Mouse (Mus musculus) E14TG2a.4 (cell line): ENCODE measurements at regions not wholly inside any gene's neighbourhood (a gene's known extent, or its start where the extent isn't known, plus 50 kb on each side); places are given as distances from the start of the nearest gene placed in this dataset.

Source experiments
- H3K27me3 ChIP-seq: 2 replicates; pipeline ENCODE4 v1.6.1; 2014; ENCODE audit warnings: low read length, control low read depth; ENCODE audit not compliant: insufficient read depth
- H3K36me3 ChIP-seq: 2 replicates; pipeline ENCODE4 v1.6.1; 2014; ENCODE audit warnings: low read length, control low read depth; ENCODE audit not compliant: insufficient read depth
- H3K4me1 ChIP-seq: replicated peaks from 2 replicates; pipeline ENCODE4 v1.6.1; 2014; ENCODE audit warnings: low read depth, low read length, control low read depth
- H3K4me3 ChIP-seq: replicated peaks from 2 replicates; pipeline ENCODE4 v1.5.1; 2014; ENCODE audit warnings: mild to moderate bottlenecking, low read length
- H3K9me3 ChIP-seq: 2 replicates; pipeline ENCODE4 v1.6.1; 2014; ENCODE audit warnings: low read length, control low read depth
- CTCF ChIP-seq: conservative IDR thresholded peaks from 2 replicates; pipeline ENCODE4 v1.5.1; 2014; ENCODE audit warnings: low read length
- NANOG ChIP-seq: IDR thresholded peaks from 2 replicates; pipeline ENCODE4 v1.6.1; 2014; ENCODE audit warnings: borderline replicate concordance, low read length, mixed read lengths
- POU5F1 ChIP-seq: IDR thresholded peaks from 2 replicates; pipeline ENCODE4 v1.6.1; 2014; ENCODE audit warnings: low read length, borderline replicate concordance

GRCm38 (mm10) chr11:71375132-71375531, 144.6 kb upstream of the Nlrp1b start:
- no peak overlapping the region for H3K4me3 ChIP-seq
- no peaks in the 10 kb centered on the region for H3K36me3 ChIP-seq
- H3K27me3 ChIP-seq: no peaks in the 10 kb centered on the region
- no peaks in the 10 kb centered on the region for H3K4me1 ChIP-seq
- TF ChIP-seq NANOG: no peak
- TF ChIP-seq CTCF: no peak
- TF ChIP-seq POU5F1: no peak
- H3K9me3 ChIP-seq: no peaks in the 10 kb centered on the region

- H3K9me3 ChIP-seq: no peaks in the 10 kb centered on the region
- no peaks in the 10 kb centered on the region for H3K36me3 ChIP-seq
- no peaks in the 10 kb centered on the region for H3K4me1 ChIP-seq
- H3K4me3 ChIP-seq: no peak overlapping the region
- H3K27me3 ChIP-seq: peaks cover 9% of the 10 kb centered on the region; the same call in 1 of the 2 replicates
- TF ChIP-seq NANOG: no peak
- no peak for TF ChIP-seq CTCF
- no peak for TF ChIP-seq POU5F1
These were observed 157.9 kb upstream of the Nlrp1b start for GRCm38 (mm10) chr11:71388411-71388810.

GRCm38 (mm10) chr11:71389659-71390058, 159.1 kb upstream of the Nlrp1b start:
- Histone ChIP-seq H3K27me3 (peaks cover 9% of the 10 kb centered on the region; the same call in 1 of the 2 replicates), H3K4me1 (no peaks in the 10 kb centered on the region), H3K36me3 (no peaks in the 10 kb centered on the region), H3K4me3 (no peak overlapping the region), H3K9me3 (no peaks in the 10 kb centered on the region)
- TF ChIP-seq CTCF: no peak
- TF ChIP-seq POU5F1: no peak
- TF ChIP-seq NANOG: no peak

- Histone ChIP-seq H3K27me3 (peaks cover 9% of the 10 kb centered on the region; the same call in 1 of the 2 replicates), H3K9me3 (no peaks in the 10 kb centered on the region), H3K4me1 (no peaks in the 10 kb centered on the region), H3K4me3 (no peak overlapping the region), H3K36me3 (no peaks in the 10 kb centered on the region)
- TF ChIP-seq CTCF (no peak), POU5F1 (no peak), NANOG (no peak)
These were observed 159.6 kb upstream of the Nlrp1b start for GRCm38 (mm10) chr11:71390151-71390550.

- Histone ChIP-seq H3K36me3 (no peaks in the 10 kb centered on the region), H3K27me3 (peaks cover 9% of the 10 kb centered on the region; the same call in 1 of the 2 replicates), H3K9me3 (no peaks in the 10 kb centered on the region), H3K4me1 (no peaks in the 10 kb centered on the region), H3K4me3 (no peak overlapping the region)
- TF ChIP-seq NANOG (no peak), CTCF (no peak)
These were observed 160.1 kb upstream of the Nlrp1b start for GRCm38 (mm10) chr11:71390616-71391015.

GRCm38 (mm10) chr11:71393406-71393805, 162.9 kb upstream of the Nlrp1b start:
- Histone ChIP-seq H3K4me1 (no peaks in the 10 kb centered on the region), H3K27me3 (0 out of 2 replicates have a peak, but pooled peaks cover 2% of the 10 kb centered on the region), H3K4me3 (no peak overlapping the region), H3K9me3 (no peaks in the 10 kb centered on the region), H3K36me3 (no peaks in the 10 kb centered on the region)
- TF ChIP-seq NANOG (no peak), CTCF (no peak), POU5F1 (no peak)

- Histone ChIP-seq H3K4me3 (no peak overlapping the region), H3K9me3 (no peaks in the 10 kb centered on the region), H3K4me1 (no peaks in the 10 kb centered on the region), H3K36me3 (no peaks in the 10 kb centered on the region), H3K27me3 (0 out of 2 replicates have a peak, but pooled peaks cover 2% of the 10 kb centered on the region)
- TF ChIP-seq POU5F1 (no peak), CTCF (no peak), NANOG (no peak)
These were observed 164.5 kb upstream of the Nlrp1b start for GRCm38 (mm10) chr11:71395023-71395422.

- Histone ChIP-seq H3K27me3 (no peaks in the 10 kb centered on the region), H3K9me3 (no peaks in the 10 kb centered on the region), H3K4me3 (no peak overlapping the region), H3K36me3 (no peaks in the 10 kb centered on the region), H3K4me1 (no peaks in the 10 kb centered on the region)
- no peak for TF ChIP-seq NANOG
- no peak for TF ChIP-seq CTCF
- TF ChIP-seq POU5F1: no peak
These were observed 165.1 kb upstream of the Nlrp1b start for GRCm38 (mm10) chr11:71395631-71396030.

- H3K36me3 ChIP-seq: no peaks in the 10 kb centered on the region
- no peaks in the 10 kb centered on the region for H3K9me3 ChIP-seq
- TF ChIP-seq NANOG (no peak), POU5F1 (no peak), CTCF (no peak)
- H3K4me1 ChIP-seq: no peaks in the 10 kb centered on the region
- no peak overlapping the region for H3K4me3 ChIP-seq
- no peaks in the 10 kb centered on the region for H3K27me3 ChIP-seq
These were observed 169.8 kb upstream of the Nlrp1b start for GRCm38 (mm10) chr11:71400351-71400750.
